Mouse (Mus musculus): Measurements from ENCODE around the gene Eno1. TPM values are rescaled to one million over a fixed set of nuclear protein-coding genes. Genes with fewer than 3 reads are reported as not detected.
A peak's percentile ranks its signal among the peaks of the same experiment; 100 is the strongest.

The Eno1 gene
- polyA plus RNA-seq, 1 experiment, result 120 TPM

- no peak for DNase-seq (ENCODE audit: low read depth in 1 of 2, low spot score in 2 of 2)
- peak overlapping the region; percentile 59 for H3K27ac ChIP-seq (ENCODE audit: insufficient read depth, low read length)
- peaks cover 25% of the 10 kb centered on the region; the same call in 1 of the 2 replicates for H3K4me1 ChIP-seq (ENCODE audit: control insufficient read depth, insufficient read depth, insufficient read length)
- WGBS, result 21% methylated on average over 6 of the region's 6 CpGs
- peaks cover 31% of the 10 kb centered on the region for H3K36me3 ChIP-seq (ENCODE audit: control insufficient read depth, insufficient read depth, low read length)
- H3K27me3 ChIP-seq (ENCODE audit: control insufficient read depth, insufficient read depth, low read length), result no peaks in the 10 kb centered on the region
- no peak for TF ChIP-seq CTCF (IDR thresholded peaks at IDR 0.05; ENCODE audit: extremely low read depth, insufficient read depth, insufficient read length, insufficient replicate concordance)
- TF ChIP-seq POLR2A (IDR thresholded peaks at IDR 0.05; ENCODE audit: low read depth, low read length), result no peak
- H3K4me3 ChIP-seq (ENCODE audit: extremely low read depth, insufficient read depth, insufficient read length), result no peak overlapping the region
Measured at GRCm38 (mm10) chr4:150239503-150239902, 3.0 kb downstream of the Eno1 start.

DNA sequence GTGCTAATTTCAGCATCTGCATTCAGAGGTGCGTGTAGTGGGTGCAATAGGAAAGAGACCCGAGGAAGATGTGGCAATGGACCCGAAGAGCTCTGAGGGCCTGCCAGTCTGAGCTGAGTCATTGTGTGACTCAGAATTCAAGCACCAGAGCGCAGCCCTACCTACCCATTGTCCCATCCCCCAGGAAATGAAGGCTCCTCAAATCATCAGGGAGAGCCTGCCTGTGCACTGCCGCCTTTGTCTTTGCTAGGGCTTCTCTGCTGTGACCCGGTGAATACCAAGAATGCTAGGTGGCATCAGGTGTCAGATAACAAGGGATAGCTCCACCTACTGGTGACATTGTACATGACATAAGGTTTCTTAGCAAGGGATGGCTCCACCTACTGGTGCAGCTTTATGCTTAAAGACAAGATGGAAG is 3.4 kb downstream of the Eno1 start:
- H3K4me3 ChIP-seq (ENCODE audit: extremely low read depth, insufficient read depth, insufficient read length), result no peak overlapping the region; the same call in 1 of the 2 replicates
- TF ChIP-seq CTCF (IDR thresholded peaks at IDR 0.05; ENCODE audit: extremely low read depth, insufficient read depth, insufficient read length, insufficient replicate concordance), result peak; percentile 58; the same call in 1 of the 2 replicates
- no peak for TF ChIP-seq POLR2A (IDR thresholded peaks at IDR 0.05; ENCODE audit: low read depth, low read length)
- WGBS, result 14% methylated on average over 6 of the region's 6 CpGs
- no peaks in the 10 kb centered on the region for H3K27me3 ChIP-seq (ENCODE audit: control insufficient read depth, insufficient read depth, low read length)
- H3K4me1 ChIP-seq (ENCODE audit: control insufficient read depth, insufficient read depth, insufficient read length), result peaks cover 25% of the 10 kb centered on the region; the same call in 1 of the 2 replicates
- DNase-seq (ENCODE audit: low read depth in 1 of 2, low spot score in 2 of 2), result peak; percentile 72 to 90
- H3K27ac ChIP-seq (ENCODE audit: insufficient read depth, low read length), result peak overlapping the region; percentile 59
- H3K36me3 ChIP-seq (ENCODE audit: control insufficient read depth, insufficient read depth, low read length), result peaks cover 35% of the 10 kb centered on the region

DNA sequence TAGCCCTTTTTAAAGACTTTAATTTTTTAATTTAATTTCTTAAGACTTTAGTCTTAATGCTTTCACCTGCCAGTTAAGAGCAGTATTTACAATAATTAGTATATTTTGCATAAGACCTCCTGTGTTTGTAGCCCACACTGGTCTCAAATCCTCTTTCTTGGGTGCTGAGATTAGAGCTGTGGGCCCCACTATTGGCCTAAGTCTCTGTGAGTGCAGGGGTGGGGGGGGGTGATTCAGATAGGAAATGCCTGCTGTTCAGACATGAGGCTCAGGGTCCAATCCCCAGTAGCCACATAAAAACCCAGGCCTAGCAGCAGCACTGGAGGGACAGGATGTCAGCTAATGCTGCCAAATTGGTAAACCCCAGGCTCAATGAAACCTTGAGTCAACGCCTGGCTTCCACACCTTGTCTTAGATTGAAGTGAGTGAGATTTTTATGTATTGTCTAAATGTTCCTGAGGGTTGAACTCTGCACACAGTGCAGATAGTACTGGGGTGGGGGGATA is 3.9 kb downstream of the Eno1 start:
- H3K4me1 ChIP-seq (ENCODE audit: control insufficient read depth, insufficient read depth, insufficient read length), result peaks cover 25% of the 10 kb centered on the region; the same call in 1 of the 2 replicates
- 65% methylated on average over 1 of the region's 1 CpGs for WGBS
- TF ChIP-seq POLR2A (IDR thresholded peaks at IDR 0.05; ENCODE audit: low read depth, low read length) (no peak), CTCF (IDR thresholded peaks at IDR 0.05; ENCODE audit: extremely low read depth, insufficient read depth, insufficient read length, insufficient replicate concordance) (no peak)

DNA sequence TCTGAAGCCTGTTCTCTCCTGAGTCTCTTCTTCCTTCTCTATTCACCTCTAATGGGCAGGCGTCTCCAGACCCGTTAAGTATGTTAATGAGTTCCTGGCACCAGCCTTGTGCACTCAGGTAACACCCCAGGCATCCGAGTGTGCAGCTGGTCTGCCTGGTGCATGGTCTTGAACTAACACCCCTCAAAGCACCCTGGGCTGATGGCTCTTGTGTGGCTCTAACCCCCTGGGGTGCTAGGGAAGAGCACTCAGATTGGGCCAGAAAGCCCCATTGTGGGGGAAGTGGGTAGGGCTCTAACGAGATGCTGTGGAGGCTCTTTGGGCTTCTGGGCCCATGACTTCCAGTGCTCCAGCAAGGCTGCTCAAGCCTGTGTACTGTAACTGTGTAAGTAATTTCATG is 5.2 kb downstream of the Eno1 start:
- H3K4me1 ChIP-seq (ENCODE audit: control insufficient read depth, insufficient read depth, insufficient read length), result peaks cover 25% of the 10 kb centered on the region; the same call in 1 of the 2 replicates
- no peak overlapping the region for H3K27ac ChIP-seq (ENCODE audit: insufficient read depth, low read length)
- TF ChIP-seq POLR2A (IDR thresholded peaks at IDR 0.05; ENCODE audit: low read depth, low read length) (no peak), CTCF (IDR thresholded peaks at IDR 0.05; ENCODE audit: extremely low read depth, insufficient read depth, insufficient read length, insufficient replicate concordance) (no peak)
- H3K36me3 ChIP-seq (ENCODE audit: control insufficient read depth, insufficient read depth, low read length), result peaks cover 46% of the 10 kb centered on the region
- DNase-seq (ENCODE audit: low read depth in 1 of 2, low spot score in 2 of 2), result no peak
- H3K27me3 ChIP-seq (ENCODE audit: control insufficient read depth, insufficient read depth, low read length), result no peaks in the 10 kb centered on the region
- 77% methylated on average over 4 of the region's 4 CpGs for WGBS
- no peak overlapping the region for H3K4me3 ChIP-seq (ENCODE audit: extremely low read depth, insufficient read depth, insufficient read length)

More for the DNA sequence above, 3.9 kb downstream of the Eno1 start:
- DNase-seq (ENCODE audit: low read depth in 1 of 2, low spot score in 2 of 2), result no peak
- Histone ChIP-seq H3K4me3 (ENCODE audit: extremely low read depth, insufficient read depth, insufficient read length) (no peak overlapping the region), H3K36me3 (ENCODE audit: control insufficient read depth, insufficient read depth, low read length) (peaks cover 37% of the 10 kb centered on the region), H3K27me3 (ENCODE audit: control insufficient read depth, insufficient read depth, low read length) (no peaks in the 10 kb centered on the region), H3K27ac (ENCODE audit: insufficient read depth, low read length) (no peak overlapping the region)

DNA sequence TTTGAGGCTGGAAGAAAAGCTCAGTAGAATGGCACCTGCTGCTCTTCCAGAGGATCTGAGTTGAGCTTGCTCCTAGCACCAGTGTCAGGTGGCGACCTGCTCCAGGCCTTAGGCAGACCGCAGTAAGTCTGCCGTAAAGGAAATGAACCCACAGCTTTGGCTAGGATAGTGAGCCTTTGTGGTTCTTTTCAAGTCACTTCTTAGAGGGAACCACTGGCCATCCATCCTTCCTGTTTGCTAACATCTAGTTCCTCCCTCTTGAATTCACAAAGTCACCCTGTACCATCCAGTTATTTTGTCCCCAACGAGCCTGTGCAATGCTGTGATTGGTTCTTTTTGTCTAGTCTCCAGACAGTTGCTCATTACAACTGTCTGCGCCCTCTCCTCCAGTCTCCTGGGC is 6.2 kb downstream of the Eno1 start:
- no peak for TF ChIP-seq POLR2A (IDR thresholded peaks at IDR 0.05; ENCODE audit: low read depth, low read length)
- TF ChIP-seq CTCF (IDR thresholded peaks at IDR 0.05; ENCODE audit: extremely low read depth, insufficient read depth, insufficient read length, insufficient replicate concordance), result no peak
- H3K4me1 ChIP-seq (ENCODE audit: control insufficient read depth, insufficient read depth, insufficient read length), result peaks cover 25% of the 10 kb centered on the region; the same call in 1 of the 2 replicates
- DNase-seq (ENCODE audit: low read depth in 1 of 2, low spot score in 2 of 2), result no peak
- peaks cover 54% of the 10 kb centered on the region for H3K36me3 ChIP-seq (ENCODE audit: control insufficient read depth, insufficient read depth, low read length)
- no peaks in the 10 kb centered on the region for H3K27me3 ChIP-seq (ENCODE audit: control insufficient read depth, insufficient read depth, low read length)
- H3K4me3 ChIP-seq (ENCODE audit: extremely low read depth, insufficient read depth, insufficient read length), result no peak overlapping the region
- no peak overlapping the region for H3K27ac ChIP-seq (ENCODE audit: insufficient read depth, low read length)
- WGBS, result 34% methylated on average over 5 of the region's 5 CpGs

DNA sequence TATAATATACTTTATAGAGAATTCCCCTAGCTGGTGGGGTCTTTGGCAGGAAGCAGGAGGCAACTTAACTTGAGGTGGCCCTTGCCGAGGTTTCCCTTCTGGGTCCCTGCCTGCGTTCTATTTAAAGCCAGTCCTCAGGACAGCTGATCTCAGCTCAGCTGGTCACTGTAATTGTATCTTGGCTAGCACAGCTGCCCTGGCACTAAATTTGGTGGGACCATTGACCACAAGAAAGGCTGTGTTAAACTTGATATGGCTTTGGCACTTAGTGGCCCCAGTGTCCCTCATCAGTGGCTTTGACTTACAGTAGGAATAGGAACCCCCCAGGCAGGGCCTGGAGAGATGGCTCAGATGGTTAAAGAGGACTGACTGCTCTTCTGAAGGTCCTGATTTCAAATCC is 9.4 kb downstream of the Eno1 start:
- no peaks in the 10 kb centered on the region for H3K27me3 ChIP-seq (ENCODE audit: control insufficient read depth, insufficient read depth, low read length)
- DNase-seq (ENCODE audit: low read depth in 1 of 2, low spot score in 2 of 2), result no peak
- peaks cover 68% of the 10 kb centered on the region for H3K36me3 ChIP-seq (ENCODE audit: control insufficient read depth, insufficient read depth, low read length)
- TF ChIP-seq CTCF (IDR thresholded peaks at IDR 0.05; ENCODE audit: extremely low read depth, insufficient read depth, insufficient read length, insufficient replicate concordance), result no peak
- no peak for TF ChIP-seq POLR2A (IDR thresholded peaks at IDR 0.05; ENCODE audit: low read depth, low read length)
- H3K27ac ChIP-seq (ENCODE audit: insufficient read depth, low read length), result no peak overlapping the region
- WGBS, result 78% methylated on average over 2 of the region's 2 CpGs
- H3K4me1 ChIP-seq (ENCODE audit: control insufficient read depth, insufficient read depth, insufficient read length), result peaks cover 10% of the 10 kb centered on the region; the same call in 1 of the 2 replicates
- H3K4me3 ChIP-seq (ENCODE audit: extremely low read depth, insufficient read depth, insufficient read length), result no peak overlapping the region

- Histone ChIP-seq H3K4me3 (ENCODE audit: extremely low read depth, insufficient read depth, insufficient read length) (no peak overlapping the region), H3K36me3 (ENCODE audit: control insufficient read depth, insufficient read depth, low read length) (peaks cover 50% of the 10 kb centered on the region), H3K27ac (ENCODE audit: insufficient read depth, low read length) (no peak overlapping the region), H3K4me1 (ENCODE audit: control insufficient read depth, insufficient read depth, insufficient read length) (0 out of 2 replicates have a peak, but pooled peaks cover under 1% of the 10 kb centered on the region), H3K27me3 (ENCODE audit: control insufficient read depth, insufficient read depth, low read length) (no peaks in the 10 kb centered on the region)
- WGBS, result 66% methylated on average over 5 of the region's 5 CpGs
- DNase-seq (ENCODE audit: low read depth in 1 of 2, low spot score in 2 of 2), result peak in 1 of 2 experiments; percentile 52
- TF ChIP-seq POLR2A (IDR thresholded peaks at IDR 0.05; ENCODE audit: low read depth, low read length), result no peak
- TF ChIP-seq CTCF (IDR thresholded peaks at IDR 0.05; ENCODE audit: extremely low read depth, insufficient read depth, insufficient read length, insufficient replicate concordance), result peak; percentile 85; the same call in 1 of the 2 replicates
Measured at GRCm38 (mm10) chr4:150248009-150248408, 11.5 kb downstream of the Eno1 start.
